Mouse (Mus musculus): ENCODE measurements at regions not wholly inside any gene's neighbourhood (a gene's known extent, or its start where the extent isn't known, plus 50 kb on each side); places are given as distances from the start of the nearest gene placed in this dataset.

DNA sequence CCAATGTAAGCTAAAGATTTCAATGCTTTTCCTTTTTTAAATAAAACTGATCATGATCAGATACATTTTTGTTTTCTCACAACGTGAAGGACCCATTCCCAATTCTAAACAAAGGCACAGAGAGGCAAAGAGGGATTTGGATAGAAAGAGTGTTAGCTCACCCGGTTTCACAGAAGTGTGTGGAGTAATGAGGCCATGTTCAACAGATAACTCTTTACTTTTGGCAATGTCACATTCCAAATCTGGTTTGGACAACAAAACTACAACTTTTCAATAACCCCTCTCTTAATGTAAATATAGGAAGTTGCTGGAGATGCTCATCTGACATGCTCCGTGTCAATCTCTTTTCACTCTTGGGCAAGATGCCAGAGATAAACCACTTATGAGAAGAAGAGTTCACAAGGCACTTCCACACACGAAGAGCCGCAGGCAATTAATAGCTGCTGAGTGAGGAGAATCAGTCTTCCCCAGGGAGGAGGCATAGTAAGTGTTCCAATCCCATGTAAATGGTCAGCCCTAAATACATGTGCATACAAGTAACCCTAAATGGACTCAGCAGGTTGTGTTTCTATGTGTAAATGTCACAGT, 112.7 kb upstream of the Ednra start:
- Histone ChIP-seq H3K9me3 (ENCODE audit: control insufficient read depth, low read length) (no peaks in the 10 kb centered on the region), H3K9ac (replicated peaks; ENCODE audit: low read depth, low read length) (no peak overlapping the region), H3K27ac (ENCODE audit: low read length) (no peak overlapping the region), H3K4me2 (ENCODE audit: low read length) (no peak overlapping the region), H3K27me3 (replicated peaks; ENCODE audit: control insufficient read depth, insufficient read depth, low read length) (no peaks in the 10 kb centered on the region), H3K36me3 (ENCODE audit: control insufficient read depth, insufficient read depth) (no peaks in the 10 kb centered on the region), H3K4me1 (replicated peaks; ENCODE audit: control insufficient read depth, insufficient read depth, low read length) (no peaks in the 10 kb centered on the region), H3K4me3 (replicated peaks; ENCODE audit: low read length) (no peak overlapping the region)
- WGBS = 80% methylated on average over 5 of the region's 5 CpGs
- no peak for ATAC-seq

DNA sequence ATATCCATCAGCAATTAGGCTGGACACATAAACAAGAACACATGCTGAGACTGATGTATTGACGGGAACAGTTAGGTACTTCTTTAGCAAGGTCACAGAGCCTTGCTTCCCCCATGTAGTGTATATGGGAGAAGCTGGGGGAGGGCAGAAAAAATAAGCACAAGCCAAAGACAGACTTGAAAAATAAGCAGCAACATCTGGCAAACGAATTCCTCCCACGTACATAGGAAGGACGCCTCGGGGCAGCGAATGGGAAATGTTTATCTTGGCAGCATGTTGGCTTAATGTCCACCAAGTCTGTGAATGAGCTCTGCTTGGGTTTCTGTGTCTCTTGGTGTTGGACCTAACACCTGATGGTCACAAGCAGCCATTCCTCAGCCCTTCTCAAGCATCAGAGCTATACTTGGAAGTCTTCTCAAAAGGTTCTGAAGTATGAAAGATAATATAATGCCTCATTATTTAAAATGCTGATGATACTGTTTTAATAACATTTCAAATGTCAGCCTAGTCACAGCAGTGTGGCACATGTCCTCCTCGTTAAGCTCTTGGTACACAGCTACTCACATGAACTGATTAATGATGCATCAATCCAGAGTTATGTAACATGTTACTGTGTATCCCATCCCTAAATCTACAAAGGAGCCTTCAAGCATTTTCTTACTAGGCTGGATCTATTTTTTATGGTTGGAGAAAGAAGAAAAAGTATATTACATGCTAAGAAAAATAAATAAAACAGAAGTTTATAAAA, 118.3 kb upstream of the Ednra start:
- WGBS = 84% methylated on average over 7 of the region's 7 CpGs
- no peak overlapping the region for H3K4me3 ChIP-seq (replicated peaks; ENCODE audit: low read length)
- ATAC-seq = no peak

DNA sequence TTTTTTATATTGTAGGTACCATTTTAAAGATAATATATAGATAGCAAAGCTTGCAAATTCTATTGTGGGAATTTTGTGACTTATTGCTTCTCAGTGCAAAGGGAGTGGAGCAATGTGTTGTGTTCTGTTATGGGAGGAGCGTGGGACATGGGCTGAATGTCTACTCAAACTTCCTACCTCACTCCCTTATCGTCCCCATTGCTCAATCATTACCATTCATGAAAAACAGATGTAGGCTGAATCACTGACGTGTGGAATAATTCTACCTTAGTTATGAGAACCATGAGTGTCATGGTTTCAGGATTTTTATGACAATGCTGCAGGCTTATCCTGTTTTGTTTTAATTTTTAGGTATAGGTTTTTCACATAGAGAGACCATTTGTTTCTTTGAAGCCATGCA, 119.0 kb upstream of the Ednra start:
- Histone ChIP-seq H3K9ac (replicated peaks; ENCODE audit: low read depth, low read length) (no peak overlapping the region), H3K36me3 (ENCODE audit: control insufficient read depth, insufficient read depth) (no peaks in the 10 kb centered on the region), H3K4me1 (replicated peaks; ENCODE audit: control insufficient read depth, insufficient read depth, low read length) (no peaks in the 10 kb centered on the region), H3K9me3 (ENCODE audit: control insufficient read depth, low read length) (no peaks in the 10 kb centered on the region), H3K4me2 (ENCODE audit: low read length) (no peak overlapping the region), H3K27me3 (replicated peaks; ENCODE audit: control insufficient read depth, insufficient read depth, low read length) (no peaks in the 10 kb centered on the region), H3K4me3 (replicated peaks; ENCODE audit: low read length) (no peak overlapping the region), H3K27ac (ENCODE audit: low read length) (no peak overlapping the region)
- no peak for ATAC-seq
- 90% methylated on average over 3 of the region's 3 CpGs for WGBS

More for the DNA sequence above, 118.3 kb upstream of the Ednra start:
- Histone ChIP-seq H3K27ac (ENCODE audit: low read length) (no peak overlapping the region), H3K9ac (replicated peaks; ENCODE audit: low read depth, low read length) (no peak overlapping the region), H3K27me3 (replicated peaks; ENCODE audit: control insufficient read depth, insufficient read depth, low read length) (no peaks in the 10 kb centered on the region), H3K4me1 (replicated peaks; ENCODE audit: control insufficient read depth, insufficient read depth, low read length) (no peaks in the 10 kb centered on the region), H3K4me2 (ENCODE audit: low read length) (no peak overlapping the region), H3K36me3 (ENCODE audit: control insufficient read depth, insufficient read depth) (no peaks in the 10 kb centered on the region), H3K9me3 (ENCODE audit: control insufficient read depth, low read length) (no peaks in the 10 kb centered on the region)

DNA sequence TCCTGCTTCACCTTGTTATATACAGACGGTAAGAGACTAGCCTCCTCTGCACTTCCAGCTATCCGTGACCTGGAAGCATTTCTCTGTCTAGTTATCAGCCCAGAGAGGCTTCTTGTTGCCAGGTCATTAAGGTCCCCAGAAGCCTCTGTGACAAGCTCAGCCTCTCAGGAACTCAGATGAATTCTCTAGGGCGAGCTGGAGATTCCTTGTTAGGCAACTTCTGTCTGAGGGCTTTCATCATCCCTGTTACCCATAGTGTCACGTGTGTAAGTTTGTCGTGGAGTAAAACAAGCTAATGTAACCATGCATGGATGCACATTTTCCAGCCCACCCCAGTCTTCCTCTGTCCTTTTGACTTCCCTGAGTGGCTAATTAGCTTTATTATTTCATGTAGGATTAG, 126.3 kb upstream of the Ednra start:
- Histone ChIP-seq H3K9ac (replicated peaks; ENCODE audit: low read depth, low read length) (no peak overlapping the region), H3K27me3 (replicated peaks; ENCODE audit: control insufficient read depth, insufficient read depth, low read length) (no peaks in the 10 kb centered on the region), H3K9me3 (ENCODE audit: control insufficient read depth, low read length) (no peaks in the 10 kb centered on the region), H3K4me2 (ENCODE audit: low read length) (no peak overlapping the region), H3K36me3 (ENCODE audit: control insufficient read depth, insufficient read depth) (no peaks in the 10 kb centered on the region), H3K27ac (ENCODE audit: low read length) (no peak overlapping the region), H3K4me1 (replicated peaks; ENCODE audit: control insufficient read depth, insufficient read depth, low read length) (no peaks in the 10 kb centered on the region), H3K4me3 (replicated peaks; ENCODE audit: low read length) (no peak overlapping the region)
- WGBS = 53% methylated on average over 5 of the region's 5 CpGs
- ATAC-seq = no peak

DNA sequence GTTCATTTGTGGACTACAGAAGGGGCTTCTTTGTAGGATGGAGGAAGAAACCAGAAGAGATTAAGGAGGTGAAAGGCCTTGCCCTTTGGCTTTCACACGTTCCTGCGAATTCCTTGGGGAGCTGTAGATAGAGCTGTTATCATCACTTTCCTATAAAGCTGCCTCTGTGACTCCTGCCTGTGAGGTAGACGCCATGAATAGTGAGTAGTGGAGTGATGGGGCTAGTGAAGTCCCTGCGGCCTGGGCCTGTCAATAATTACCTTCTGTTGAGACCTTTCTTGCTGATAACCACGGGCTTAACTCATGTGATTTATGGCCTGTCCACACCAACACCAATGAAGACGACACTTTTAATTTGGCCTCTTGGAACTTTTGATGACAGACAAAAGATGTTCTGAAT, 146.0 kb upstream of the Ednra start:
- ATAC-seq = no peak
- no peak overlapping the region for H3K4me2 ChIP-seq (ENCODE audit: low read length)

DNA sequence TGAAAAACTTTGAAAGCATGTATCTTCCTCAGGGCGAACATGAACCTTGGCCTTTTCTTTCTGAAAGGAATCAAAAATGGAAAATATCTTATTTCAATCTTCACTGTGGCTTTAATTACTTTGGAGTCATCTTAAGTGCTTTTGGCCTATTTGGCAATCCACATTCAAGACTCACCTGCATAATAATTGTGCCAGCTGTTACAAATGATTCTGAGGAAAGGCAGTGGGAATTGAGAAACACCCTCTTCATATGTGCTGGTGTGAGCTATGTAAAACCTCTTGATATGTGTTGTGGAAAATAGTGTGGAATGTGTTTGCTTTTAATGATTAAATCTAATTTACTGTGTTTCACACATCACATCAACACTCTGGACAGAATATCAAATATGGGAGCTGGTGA, 148.5 kb upstream of the Ednra start:
- no peak for ATAC-seq
- Histone ChIP-seq H3K4me1 (replicated peaks; ENCODE audit: control insufficient read depth, insufficient read depth, low read length) (no peaks in the 10 kb centered on the region), H3K9me3 (ENCODE audit: control insufficient read depth, low read length) (no peaks in the 10 kb centered on the region), H3K36me3 (ENCODE audit: control insufficient read depth, insufficient read depth) (no peaks in the 10 kb centered on the region), H3K4me3 (replicated peaks; ENCODE audit: low read length) (no peak overlapping the region), H3K9ac (replicated peaks; ENCODE audit: low read depth, low read length) (no peak overlapping the region), H3K27me3 (replicated peaks; ENCODE audit: control insufficient read depth, insufficient read depth, low read length) (no peaks in the 10 kb centered on the region), H3K27ac (ENCODE audit: low read length) (no peak overlapping the region), H3K4me2 (ENCODE audit: low read length) (no peak overlapping the region)
- 90% methylated on average over 1 of the region's 1 CpGs for WGBS

More for the DNA sequence above, 146.0 kb upstream of the Ednra start:
- no peak overlapping the region for H3K4me3 ChIP-seq (replicated peaks; ENCODE audit: low read length)
- H3K9me3 ChIP-seq (ENCODE audit: control insufficient read depth, low read length) = no peaks in the 10 kb centered on the region
- 80% methylated on average over 6 of the region's 6 CpGs for WGBS
- H3K27ac ChIP-seq (ENCODE audit: low read length) = no peak overlapping the region
- no peaks in the 10 kb centered on the region for H3K36me3 ChIP-seq (ENCODE audit: control insufficient read depth, insufficient read depth)
- H3K4me1 ChIP-seq (replicated peaks; ENCODE audit: control insufficient read depth, insufficient read depth, low read length) = no peaks in the 10 kb centered on the region
- no peak overlapping the region for H3K9ac ChIP-seq (replicated peaks; ENCODE audit: low read depth, low read length)
- H3K27me3 ChIP-seq (replicated peaks; ENCODE audit: control insufficient read depth, insufficient read depth, low read length) = no peaks in the 10 kb centered on the region

DNA sequence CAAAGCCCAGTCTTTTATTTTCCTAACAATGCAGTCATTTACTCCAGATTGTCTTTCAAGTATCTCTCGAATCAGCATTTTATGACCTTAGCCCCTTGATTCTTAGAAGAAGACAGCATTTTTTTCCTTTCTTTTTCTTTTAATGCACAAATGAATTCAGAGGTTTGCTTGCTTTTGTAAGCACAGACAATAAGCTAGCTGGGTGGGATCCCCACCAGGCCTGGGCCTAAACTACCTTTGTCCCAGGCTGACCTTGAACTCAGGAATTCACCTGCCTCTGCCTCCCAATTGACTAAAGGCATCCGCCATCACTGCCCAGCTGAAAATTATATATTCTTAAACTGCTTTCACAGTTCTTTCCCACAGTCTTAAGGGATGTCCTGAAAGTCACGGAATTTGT, 195.5 kb upstream of the Ednra start:
- H3K4me1 ChIP-seq (replicated peaks; ENCODE audit: control insufficient read depth, insufficient read depth, low read length) = no peaks in the 10 kb centered on the region
- no peak overlapping the region for H3K4me2 ChIP-seq (ENCODE audit: low read length)
- H3K4me3 ChIP-seq (replicated peaks; ENCODE audit: low read length) = no peak overlapping the region
- no peak overlapping the region for H3K9ac ChIP-seq (replicated peaks; ENCODE audit: low read depth, low read length)
- 92% methylated on average over 3 of the region's 3 CpGs for WGBS
- H3K27ac ChIP-seq (ENCODE audit: low read length) = no peak overlapping the region
- H3K27me3 ChIP-seq (replicated peaks; ENCODE audit: control insufficient read depth, insufficient read depth, low read length) = no peaks in the 10 kb centered on the region
- ATAC-seq = no peak
- no peaks in the 10 kb centered on the region for H3K36me3 ChIP-seq (ENCODE audit: control insufficient read depth, insufficient read depth)
- no peaks in the 10 kb centered on the region; the same call in 1 of the 2 replicates for H3K9me3 ChIP-seq (ENCODE audit: control insufficient read depth, low read length)

DNA sequence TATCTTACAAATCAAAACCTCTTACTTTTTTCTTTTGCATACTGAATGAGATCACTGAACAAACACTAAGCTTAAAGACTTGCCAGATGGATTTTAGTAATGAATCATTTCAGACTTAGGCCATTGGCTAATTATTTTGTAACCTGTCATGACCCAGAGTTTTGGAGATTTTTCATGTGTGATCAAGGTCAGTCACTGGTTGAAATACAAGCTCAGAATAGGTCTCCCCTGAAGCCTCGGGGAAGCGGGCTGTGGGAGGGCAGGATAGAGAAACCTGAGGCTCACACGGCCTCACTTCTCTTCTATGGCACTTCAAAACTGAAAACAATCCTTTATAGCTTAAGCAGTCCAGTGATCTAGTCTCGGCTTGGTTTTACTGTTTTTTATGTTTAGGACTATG, 197.6 kb upstream of the Ednra start:
- Histone ChIP-seq H3K27ac (ENCODE audit: low read length) (no peak overlapping the region), H3K27me3 (replicated peaks; ENCODE audit: control insufficient read depth, insufficient read depth, low read length) (no peaks in the 10 kb centered on the region), H3K9me3 (ENCODE audit: control insufficient read depth, low read length) (no peaks in the 10 kb centered on the region; the same call in 1 of the 2 replicates), H3K4me1 (replicated peaks; ENCODE audit: control insufficient read depth, insufficient read depth, low read length) (no peaks in the 10 kb centered on the region), H3K36me3 (ENCODE audit: control insufficient read depth, insufficient read depth) (no peaks in the 10 kb centered on the region), H3K9ac (replicated peaks; ENCODE audit: low read depth, low read length) (no peak overlapping the region), H3K4me3 (replicated peaks; ENCODE audit: low read length) (no peak overlapping the region), H3K4me2 (ENCODE audit: low read length) (no peak overlapping the region)
- 74% methylated on average over 4 of the region's 4 CpGs for WGBS
- no peak for ATAC-seq

DNA sequence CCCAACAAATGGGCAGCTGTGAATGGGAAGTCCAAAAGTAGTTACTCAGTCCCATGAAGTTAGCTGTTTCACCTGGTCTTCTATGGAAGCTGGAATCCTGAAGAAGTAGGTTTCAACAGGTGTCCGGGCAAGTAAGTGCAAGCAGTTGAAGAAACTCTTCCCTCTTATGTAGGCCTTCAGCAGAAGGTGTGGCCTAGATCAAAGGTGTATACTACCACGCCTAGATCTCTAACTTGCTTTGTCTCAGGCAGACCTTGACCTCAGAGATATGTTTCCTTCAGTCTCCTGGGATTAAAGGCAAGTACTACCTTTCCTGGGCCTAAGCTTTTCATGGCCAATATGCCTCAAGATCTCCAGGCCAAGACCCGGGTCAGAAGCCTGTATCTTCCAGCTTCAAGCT, 223.4 kb upstream of the Ednra start:
- no peak overlapping the region for H3K4me3 ChIP-seq (replicated peaks; ENCODE audit: low read length)
- no peak overlapping the region for H3K27ac ChIP-seq (ENCODE audit: low read length)
- no peak overlapping the region for H3K9ac ChIP-seq (replicated peaks; ENCODE audit: low read depth, low read length)
- 89% methylated on average over 3 of the region's 3 CpGs for WGBS
- H3K9me3 ChIP-seq (ENCODE audit: control insufficient read depth, low read length) = no peaks in the 10 kb centered on the region
- H3K27me3 ChIP-seq (replicated peaks; ENCODE audit: control insufficient read depth, insufficient read depth, low read length) = no peaks in the 10 kb centered on the region
- no peak overlapping the region for H3K4me2 ChIP-seq (ENCODE audit: low read length)
- no peaks in the 10 kb centered on the region for H3K4me1 ChIP-seq (replicated peaks; ENCODE audit: control insufficient read depth, insufficient read depth, low read length)
- ATAC-seq = no peak
- H3K36me3 ChIP-seq (ENCODE audit: control insufficient read depth, insufficient read depth) = no peaks in the 10 kb centered on the region
